Mouse (Mus musculus): ENCODE data around the gene Tnrc6b. TPM values are rescaled to one million over a fixed set of nuclear protein-coding genes. Genes with fewer than 3 reads are reported as not detected.
"Not testable (repeated sequence)": the region's sequence is repeated elsewhere in the genome, so short reads cannot be mapped to it uniquely, and the experiment has no call there.

Tnrc6b gene
- total RNA-seq, 2 experiments from 2014 or later, result 97.8 to 105 TPM

DNA sequence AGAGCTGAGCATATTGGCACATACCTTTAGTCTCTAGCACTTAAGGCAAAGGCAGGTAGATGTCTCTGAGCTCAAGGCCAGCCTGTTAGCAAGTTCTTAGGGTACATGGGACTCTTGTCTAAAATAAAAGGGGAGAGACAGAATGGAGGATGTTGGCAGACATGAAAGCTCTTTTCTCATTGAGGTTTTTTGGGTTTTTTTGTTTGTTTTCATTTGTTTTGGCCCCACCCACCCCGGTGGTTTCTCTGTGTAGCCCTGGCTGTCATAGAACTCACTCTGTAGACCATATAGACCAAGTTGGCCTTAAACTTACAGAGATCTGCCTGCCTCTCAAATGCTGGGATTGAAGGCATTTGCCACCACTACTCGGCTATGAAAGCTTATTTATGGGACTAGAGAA lies 213.1 kb downstream of the Tnrc6b start:
- DNase-seq, result no peak

DNA sequence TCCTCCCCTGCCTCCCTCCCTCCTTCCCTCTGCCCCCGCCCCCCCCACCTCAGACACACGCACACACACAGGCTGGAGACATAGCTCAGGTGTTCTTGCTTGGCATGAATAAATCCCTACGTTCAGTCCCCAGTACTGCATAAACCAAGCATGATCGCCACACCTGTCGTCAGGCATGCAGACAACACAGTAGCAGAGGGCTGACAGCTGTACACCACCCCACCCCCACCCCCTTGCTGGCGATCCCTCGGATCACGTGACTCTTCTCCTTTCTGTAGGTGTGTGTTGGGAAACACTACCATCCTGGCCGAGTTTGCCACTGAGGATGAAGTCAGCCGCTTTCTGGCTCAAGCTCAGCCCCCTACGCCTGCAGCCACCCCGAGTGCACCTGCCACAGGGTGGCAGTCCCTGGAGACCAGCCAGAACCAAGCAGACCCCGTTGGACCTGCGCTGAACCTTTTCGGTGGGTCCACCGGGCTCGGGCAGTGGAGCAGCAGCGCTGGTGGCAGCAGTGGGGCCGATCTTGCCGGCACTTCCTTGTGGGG lies 217.8 kb downstream of the Tnrc6b start:
- no peak for DNase-seq

DNA sequence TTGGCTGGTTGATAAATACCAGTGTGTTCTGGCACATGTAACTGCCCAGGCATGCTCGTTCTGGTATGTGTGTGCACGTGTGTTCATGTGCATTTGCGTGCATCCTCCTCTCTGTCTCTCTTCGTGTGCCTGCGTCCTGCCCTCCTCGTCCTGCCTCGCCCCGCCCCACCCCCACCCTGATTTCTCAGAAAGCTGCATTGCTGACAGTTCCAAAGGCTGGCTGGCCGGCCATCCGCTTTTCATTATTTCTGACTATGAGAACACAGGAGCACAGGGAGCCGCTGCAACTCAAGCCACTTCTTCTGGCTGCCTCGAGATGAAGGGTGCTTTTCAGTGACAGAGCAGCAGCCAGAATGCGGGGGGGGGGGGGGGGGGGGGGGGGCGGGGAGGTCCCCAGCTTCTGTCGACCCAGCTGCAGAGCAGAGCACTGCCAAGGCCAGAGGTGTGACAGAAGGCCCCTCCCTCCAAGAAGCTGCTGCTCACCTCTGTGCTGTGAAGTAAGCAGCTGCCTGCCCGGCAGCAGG lies 219.0 kb downstream of the Tnrc6b start:
- DNase-seq, result no peak

DNA sequence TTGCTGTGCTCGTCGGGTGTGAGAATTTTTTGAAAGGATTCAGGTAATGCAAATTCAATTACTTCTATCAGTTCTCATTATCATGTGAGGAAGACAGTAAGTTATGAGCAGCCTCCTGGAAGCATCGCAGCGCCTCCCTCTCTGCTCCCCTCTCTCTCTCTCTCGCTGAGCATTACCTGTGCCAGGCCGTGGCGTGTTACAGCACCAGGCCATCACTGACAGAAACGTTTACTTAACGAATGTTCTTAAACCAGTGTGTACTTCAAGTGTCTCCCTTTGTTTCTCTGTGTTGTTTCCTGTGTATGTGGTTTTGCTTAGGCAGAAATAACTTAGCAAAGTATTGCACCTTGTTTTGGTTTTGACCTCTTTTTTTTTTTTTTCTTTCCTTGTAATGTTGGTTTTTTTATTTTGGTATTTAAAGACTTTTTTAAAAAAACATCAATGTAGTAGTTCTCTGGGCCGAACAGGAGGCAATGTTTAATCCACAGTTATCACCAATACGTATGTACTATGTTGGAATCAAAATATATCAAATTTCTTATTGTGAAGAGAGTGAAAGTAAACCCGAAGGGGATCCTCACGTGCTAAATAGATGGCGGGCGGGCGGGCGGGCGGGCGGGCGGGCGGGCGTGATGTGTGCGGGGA lies 219.7 kb downstream of the Tnrc6b start:
- not testable (repeated sequence) for DNase-seq

DNA sequence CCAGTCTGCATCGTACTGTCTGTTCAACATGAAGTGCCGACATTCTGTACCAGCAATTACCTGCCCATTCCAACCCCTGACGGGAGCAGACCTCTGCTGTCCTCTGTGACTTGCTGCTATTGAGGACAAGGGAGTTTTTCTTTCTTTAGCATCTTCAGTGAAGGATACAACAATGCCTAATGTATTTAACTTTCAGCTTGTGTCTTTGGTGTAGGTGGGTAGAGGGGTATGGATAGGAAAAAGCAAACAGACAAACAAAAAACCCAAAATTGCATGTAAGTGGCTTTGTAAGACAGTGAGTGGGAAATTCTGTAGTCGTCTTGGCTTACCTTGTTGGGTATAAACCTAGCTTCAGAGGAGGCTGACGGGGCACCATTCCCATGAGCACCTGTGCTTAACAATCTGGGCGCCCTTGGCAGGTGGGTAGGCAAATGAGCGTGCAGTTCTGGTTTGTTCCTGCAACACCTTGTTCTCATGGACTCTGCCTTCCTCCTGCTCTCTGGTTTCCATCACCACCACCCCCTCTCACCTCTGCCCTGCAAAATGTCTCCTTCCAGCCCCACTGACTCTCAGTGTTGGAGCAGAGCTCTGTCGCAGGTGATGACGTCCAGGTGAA lies 220.3 kb downstream of the Tnrc6b start:
- DNase-seq, result no peak

DNA sequence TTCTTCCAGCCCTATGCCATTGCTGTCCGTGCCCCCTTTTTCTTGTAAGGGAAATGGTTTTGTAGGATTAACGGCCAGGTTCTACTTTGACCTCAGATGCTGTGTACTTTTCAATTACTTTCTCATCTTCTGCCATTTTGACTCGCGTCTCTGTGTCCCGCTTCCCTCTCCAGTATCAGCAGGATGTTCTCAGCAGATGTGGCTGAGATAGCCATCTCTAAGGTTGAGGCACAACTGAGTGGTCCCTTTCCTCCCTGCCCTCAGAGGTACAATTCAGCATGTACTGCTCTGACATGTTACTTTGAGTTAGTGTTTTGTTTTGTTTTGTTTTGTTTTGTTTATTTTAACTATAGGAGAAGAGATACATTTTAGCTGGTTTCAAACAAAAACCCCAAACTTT lies 223.7 kb downstream of the Tnrc6b start:
- no peak for DNase-seq

DNA sequence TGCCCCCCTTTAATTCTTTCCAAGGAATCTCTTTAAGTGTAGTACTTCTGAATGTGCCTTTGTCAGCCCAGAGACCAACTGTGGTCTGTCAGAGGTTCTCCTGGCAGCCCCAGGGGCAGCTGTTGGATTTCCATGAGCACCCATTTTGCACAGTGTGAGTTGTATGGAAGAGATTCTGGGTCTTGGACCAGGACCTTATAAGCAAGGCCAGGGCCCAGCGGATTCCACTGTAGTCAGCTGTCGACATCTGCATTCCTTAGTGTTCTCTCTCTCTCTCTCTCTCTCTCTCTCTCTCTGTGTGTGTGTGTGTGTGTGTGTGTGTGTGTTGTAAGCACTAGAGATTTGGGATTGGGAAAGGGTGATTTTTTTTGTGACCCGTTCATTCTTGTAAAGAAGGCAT lies 225.6 kb downstream of the Tnrc6b start:
- DNase-seq, result no peak

DNA sequence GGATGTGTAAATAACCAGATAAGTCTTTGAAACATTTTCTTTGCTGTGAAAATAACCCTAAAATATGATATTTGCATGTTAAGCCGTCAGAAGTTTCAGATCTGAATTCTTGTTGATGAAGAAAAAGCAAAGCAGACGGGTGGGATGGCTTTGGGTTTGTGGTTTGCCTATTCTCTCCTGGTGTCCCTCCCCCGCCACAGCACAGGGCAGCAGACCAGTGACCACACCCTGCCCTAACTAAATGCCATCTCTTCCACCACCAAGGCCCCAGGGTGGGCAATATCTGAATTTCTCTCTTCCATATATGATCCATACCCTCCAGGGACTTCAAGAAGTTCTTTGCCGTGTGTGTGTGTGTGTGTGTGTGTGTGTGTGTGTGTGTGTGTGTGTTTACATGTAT lies 227.5 kb downstream of the Tnrc6b start:
- DNase-seq, result no peak

DNA sequence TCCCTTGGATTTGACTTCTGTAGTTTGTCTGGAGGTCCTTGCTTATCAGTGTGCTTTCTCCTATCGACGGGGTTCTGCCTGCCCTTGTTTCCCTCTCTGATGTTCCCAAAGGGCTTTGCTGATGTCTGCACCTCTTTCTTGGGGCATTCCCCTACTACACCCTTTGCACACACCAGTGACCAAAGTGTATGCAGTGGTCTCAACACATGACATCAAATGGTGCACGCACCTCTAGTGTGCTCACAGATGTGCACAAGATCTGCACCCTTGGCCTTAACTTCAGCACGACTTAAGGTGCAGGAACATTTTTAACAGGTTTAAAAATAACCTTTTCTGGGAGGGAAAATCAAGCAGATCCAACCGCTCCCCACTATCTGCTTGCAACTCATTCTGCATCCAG lies 228.3 kb downstream of the Tnrc6b start:
- DNase-seq, result no peak

DNA sequence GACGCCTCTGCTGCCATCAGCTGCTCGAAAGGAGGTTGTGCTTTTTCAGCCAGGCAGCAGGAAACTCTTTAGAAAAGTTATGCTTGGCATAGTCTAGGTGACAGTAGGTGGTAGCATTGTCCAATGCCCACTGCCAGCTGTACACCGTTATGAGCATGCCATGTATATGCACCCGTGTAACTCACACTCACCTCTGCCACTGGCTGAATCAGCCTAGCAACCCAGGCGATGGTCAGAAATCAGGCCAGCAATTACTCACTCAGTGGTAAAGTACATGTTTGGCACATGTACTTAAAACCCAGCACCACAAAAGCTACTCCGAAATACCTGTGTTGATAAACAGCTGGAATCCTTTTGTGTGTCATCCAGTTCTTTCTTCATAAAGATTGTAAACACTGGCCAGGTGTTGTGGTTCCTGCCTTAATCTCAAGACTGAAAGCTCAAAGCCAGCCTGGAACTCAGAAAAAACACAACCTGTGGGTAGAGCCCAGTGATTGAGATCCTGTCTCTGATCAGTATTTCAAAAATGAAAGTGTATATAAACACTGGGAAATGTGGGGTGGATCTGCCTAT lies 230.4 kb downstream of the Tnrc6b start:
- DNase-seq, result no peak

DNA sequence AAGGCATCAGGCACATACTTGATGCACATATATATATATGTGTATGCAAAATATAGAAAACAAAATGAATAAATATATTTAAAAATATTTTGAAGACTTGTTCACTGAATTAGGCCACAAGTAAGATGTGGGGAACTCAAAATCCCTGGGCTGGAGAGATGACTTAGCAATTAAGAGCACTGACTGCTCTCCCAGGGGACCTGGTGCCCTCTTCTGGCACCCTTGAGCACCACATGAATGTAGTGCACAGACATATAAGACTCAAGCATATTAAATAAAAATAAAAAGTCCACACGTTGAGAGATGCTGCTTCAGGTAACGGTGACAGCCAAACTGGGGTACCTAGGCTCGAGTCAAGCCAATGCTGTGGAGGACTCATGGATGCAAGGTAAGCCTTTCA lies 234.7 kb downstream of the Tnrc6b start:
- no peak for DNase-seq

DNA sequence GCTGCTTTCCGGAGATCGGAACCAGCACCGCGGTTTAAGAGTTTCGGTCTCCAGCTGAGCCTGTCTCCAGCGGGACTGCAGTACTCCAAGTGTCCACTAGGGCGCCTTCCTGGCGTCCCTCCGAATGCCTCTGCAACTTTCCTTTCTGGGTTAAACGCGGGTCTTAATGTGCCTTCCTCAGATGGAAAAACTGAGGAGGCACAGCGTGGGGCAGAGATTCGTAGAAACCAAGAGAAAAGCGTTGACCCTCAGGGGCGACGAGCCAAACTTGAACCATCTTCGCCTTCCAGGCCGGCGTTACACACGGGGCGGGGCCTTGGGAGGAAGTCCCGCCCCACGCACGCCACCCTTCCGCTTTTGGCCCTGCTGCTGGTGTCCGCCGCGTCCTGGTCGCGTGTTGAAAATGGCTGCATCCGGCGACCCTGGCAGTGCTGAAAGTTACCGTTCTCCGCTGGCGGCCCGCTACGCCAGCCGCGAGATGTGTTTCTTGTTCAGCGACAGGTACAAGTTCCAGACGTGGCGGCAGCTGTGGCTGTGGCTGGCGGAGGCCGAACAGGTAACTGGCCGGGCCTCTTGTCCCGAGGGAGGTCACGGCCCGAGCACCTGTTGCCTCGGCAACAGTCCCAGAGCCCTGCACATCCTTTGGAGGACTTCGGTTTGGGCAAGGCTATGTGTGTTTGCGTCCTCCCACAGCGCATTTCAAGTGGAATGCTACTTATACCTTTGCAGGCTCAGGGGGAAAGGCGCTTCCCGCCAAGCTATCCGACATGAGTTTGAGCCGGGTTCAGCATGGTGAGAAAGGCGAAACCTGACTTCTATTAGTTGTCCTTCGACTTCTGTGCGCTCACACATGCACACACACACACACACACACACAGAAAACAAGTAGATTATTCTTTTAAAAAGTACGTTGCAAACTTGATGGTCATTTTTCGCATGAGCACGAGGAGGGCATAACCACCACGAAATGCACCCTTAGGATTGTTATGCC lies 237.3 kb downstream of the Tnrc6b start, which contains the start of gene Adsl:
TSS of gene Adsl (plus strand) at position 346 of the 991 bp plus-strand sequence.
- DNase-seq, result peak; percentile 85 to 86

DNA sequence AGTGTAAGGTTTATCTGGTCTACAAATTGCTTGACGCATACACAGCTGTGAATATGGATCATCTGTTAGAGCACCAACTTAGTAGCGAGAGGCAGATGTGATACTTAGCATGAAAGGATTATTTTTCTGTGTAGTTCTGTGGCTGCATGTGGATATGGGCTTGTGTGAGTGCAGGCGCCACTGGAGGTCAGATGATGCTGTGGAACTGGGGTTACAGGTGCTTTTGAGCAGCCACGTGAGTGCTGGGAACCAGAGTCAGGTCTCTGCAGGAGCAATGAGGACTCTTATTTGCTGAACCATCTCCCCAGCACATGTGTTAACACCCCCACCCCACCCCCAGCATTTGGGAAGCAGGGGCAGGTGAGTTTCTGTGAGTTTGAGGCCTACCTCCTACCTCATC lies 238.3 kb downstream of the Tnrc6b start:
- DNase-seq, result no peak

DNA sequence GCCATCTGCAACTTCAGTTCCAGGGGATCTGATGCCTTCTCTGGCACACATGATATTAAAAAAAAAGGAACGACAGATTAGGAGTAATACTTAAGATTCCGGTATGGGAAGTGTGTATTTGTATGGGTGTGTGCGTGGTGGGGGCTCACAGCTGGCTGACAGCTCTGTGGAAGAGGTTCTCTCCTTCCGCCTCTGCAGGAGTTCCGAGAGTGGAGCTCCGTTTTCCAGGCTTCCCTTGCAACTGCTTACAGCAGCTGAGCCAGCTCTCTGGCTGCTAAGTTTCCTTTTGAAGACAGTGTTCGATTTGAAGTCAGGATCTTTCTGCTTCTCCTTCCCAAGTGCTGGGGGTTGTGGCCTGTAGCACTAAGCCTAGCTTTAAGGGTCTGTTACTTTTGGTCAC lies 238.9 kb downstream of the Tnrc6b start:
- no peak for DNase-seq

DNA sequence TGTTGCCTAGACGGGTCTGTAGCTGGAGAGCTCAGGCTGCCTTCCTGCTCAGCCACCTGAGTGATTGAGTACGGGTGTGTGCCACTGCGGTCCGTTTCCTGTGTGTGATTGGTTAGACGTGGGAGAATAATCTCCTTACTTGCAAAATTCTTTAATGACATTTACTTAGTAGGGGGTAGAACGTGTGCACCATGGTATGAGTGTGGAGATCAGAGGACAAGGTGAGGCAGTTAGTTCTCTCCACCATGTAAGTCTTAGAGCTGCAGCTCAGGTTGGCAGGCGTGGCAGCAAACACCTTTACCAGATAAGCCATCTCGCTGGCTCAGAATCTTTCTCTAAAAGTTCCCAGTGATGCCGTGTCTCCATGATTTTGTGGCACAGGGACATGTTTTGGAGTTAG lies 242.9 kb downstream of the Tnrc6b start:
- DNase-seq, result no peak

DNA sequence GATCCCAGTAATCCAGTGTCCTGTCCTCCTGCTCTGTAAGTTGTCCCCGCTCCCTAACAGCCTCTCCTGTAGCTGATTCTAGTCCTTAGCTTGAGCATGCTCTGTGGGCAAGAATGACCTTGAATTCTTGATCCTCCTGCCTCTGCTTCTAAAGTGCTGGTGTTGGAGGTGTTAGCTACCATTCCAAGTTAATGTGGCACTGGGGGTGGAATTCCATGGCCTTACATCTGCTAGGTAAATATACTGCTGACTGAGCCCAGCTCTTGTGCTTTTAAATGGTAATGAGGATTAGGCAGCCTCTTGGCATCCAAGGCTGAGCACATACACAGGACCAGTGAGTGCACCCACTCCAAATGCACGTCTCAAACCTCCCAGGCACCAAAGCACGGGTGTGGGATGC lies 243.7 kb downstream of the Tnrc6b start:
- no peak for DNase-seq

DNA sequence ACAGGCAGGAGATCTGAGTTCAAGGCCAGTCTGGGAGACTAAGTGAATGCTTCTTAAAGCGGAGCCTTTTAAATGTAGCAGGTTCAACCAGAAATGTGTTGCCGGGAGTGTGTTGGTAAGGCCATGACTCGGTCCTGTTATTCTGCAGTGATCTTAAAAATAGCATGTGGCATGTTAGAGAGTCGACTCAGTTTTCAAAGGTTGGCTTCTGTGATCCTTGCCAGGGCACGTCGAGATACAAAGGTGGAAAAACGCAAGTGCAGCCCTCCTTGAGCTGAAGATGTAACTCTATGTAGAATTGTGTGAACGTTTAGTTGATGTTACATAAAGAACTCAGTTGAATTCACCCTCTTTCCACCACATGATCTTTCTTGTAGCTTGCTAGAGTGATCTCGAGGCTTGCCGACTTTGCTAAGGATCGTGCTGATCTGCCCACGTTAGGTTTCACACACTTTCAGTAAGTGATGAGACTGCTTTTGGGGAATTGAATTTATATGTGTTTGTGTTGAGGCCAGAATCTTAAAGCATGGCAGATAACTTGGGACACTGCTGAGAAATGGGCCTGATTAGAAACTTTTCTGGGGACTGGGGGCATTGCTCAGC lies 244.8 kb downstream of the Tnrc6b start:
- no peak for DNase-seq

DNA sequence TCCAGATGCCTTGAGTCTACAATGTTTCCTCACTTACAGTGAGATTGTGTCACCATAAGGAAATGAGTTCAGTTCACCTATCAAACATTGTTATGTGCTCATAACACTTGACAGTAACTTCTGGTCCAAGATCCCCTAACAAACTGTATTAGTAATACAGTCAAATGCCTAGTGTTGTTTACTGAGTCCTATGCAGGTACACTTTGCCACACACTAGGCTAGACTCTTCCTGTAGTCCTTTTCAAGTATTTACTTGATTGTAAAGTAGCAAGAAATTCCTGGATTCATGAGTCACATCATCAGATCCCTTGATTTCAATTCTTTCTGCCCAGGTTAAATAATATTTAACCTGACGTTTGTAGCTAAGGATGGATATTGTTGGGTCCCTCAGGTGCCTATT lies 258.3 kb downstream of the Tnrc6b start:
- DNase-seq, result no peak

DNA sequence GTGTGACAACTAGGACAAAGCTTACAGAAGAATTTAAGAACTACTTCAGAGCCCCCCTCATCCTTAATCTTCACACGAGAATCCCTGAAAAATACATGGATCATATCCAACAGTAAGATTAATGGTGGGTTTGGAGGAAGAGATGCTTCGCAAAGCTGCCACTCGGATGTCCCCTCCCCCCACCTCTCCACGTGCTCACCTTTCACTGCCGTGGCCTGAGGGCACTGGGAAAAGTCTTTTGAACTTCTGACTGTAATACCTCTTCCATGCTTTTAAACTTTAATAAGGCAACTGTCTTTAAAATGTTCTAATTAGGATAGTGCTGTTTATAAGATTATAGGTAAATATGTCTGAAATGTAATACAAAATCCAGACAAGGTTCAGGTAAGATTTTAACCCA lies 263.2 kb downstream of the Tnrc6b start:
- no peak for DNase-seq

DNA sequence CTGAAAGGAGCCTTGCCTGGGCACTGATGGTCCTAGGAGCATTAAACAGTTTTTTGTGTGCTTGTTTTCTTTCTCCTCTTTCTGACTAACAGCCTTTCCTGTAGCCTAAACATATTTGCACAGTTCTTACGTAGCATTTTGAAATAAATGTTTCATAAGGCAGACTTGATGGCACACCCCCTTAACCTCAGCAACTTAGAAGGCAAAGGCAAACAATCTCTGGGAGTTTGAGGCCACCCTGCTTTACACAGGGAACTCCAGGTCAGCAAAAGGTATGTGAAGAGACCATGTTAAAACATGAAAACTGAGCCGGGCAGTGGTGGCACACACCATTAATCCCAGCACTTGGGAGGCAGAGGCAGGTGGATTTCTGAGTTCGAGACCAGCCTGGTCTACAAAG lies 264.6 kb downstream of the Tnrc6b start:
- DNase-seq, result no peak

DNA sequence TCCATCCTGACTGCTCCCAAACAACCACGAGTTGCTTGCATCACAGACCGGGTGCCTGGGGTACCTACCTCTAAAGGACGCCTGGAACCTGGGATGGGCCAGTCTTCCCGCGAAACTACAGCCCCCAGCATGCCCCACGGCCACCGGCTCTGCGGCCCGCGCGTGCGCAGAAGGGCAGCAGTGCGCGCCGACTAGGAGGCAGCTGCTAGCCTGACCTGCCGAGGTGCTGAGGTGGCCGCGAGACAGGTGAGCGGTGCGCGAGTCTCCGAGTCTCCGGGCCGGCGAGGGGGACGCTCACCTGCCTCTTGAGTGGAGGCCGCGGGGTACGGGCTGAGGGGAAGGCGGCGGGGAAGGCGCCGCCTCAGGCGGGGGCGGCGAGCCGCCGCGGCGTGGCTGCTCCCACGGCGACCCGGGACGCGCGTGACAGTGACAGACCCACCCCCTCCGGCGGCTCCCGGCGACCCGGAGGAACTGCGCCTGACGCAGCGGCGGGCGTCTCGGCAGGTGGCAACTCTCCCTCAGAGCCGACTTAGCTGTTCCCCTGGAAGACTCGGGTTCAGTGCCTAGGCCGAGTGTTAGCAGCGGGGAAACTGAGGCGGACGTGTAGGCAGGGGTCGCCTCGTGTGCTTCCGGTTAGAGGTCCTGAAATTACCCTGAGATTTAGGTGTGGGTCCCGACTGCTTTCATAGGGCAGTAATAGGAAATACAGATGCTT lies 266.7 kb downstream of the Tnrc6b start, which contains the start of gene Sgsm3:
TSS of gene Sgsm3 (plus strand) at position 146 of the 715 bp plus-strand sequence.
- DNase-seq, result peak; percentile 84 to 86

Measured in layer of hippocampus, postnatal 36 days (tissue).